Mouse (Mus musculus): ENCODE results near the gene Tmppe. TPM values are rescaled to one million over a fixed set of nuclear protein-coding genes. Genes with fewer than 3 reads are reported as not detected.
"Not testable (repeated sequence)": the region's sequence is repeated elsewhere in the genome, so short reads cannot be mapped to it uniquely, and the experiment has no call there.

Tmppe gene
- polyA plus RNA-seq (2021): 5.7 TPM

GRCm38 (mm10) chr9:114400949-114401684, at the start of gene Tmppe, which contains the start of gene Glb1:
Gene Tmppe (plus strand): TSS chr9:114401105.
Gene Glb1 (plus strand): TSS chr9:114401076.
- no peak for TF ChIP-seq CTCF (IDR thresholded peaks at IDR 0.05)
- DNase-seq (ENCODE audit: low read depth, low spot score) (no peak), ATAC-seq (peak; percentile 86)
- ChIA-PET POLR2A (no interaction called here), CTCF (interaction anchor here (1.2 kb wide), 1 partner anchor 15 kb away, joined by 3 read pairs; no protein-coding TSS in a partner anchor)
- in situ Hi-C loops (cut with MboI; ENCODE audit: low pct_unique_long_range_greater_than_20kb): no loop called here
- H3K27me3 ChIP-seq: no peaks in the 10 kb centered on the region

- POLR2A ChIA-PET: no interaction called here
- DNase-seq (ENCODE audit: low read depth, low spot score) (no peak), ATAC-seq (peak; percentile 60)
- H3K27me3 ChIP-seq: no peaks in the 10 kb centered on the region
- CTCF ChIA-PET: no interaction called here
- TF ChIP-seq CTCF (IDR thresholded peaks at IDR 0.05): no peak
- in situ Hi-C loops (cut with MboI; ENCODE audit: low pct_unique_long_range_greater_than_20kb): loop anchor here (5.0 kb wide), 1 partner anchor 281 kb away; no protein-coding TSS in a partner anchor
Observed at GRCm38 (mm10) chr9:114367783-114368470, 33.0 kb upstream of the Tmppe start.

GRCm38 (mm10) chr9:114368471-114368858, 32.4 kb upstream of the Tmppe start:
- in situ Hi-C loops (cut with MboI; ENCODE audit: low pct_unique_long_range_greater_than_20kb): loop anchor here (5.0 kb wide), 1 partner anchor 281 kb away; no protein-coding TSS in a partner anchor
- CTCF ChIA-PET: no interaction called here
- H3K27me3 ChIP-seq: no peaks in the 10 kb centered on the region
- ATAC-seq (no peak), DNase-seq (ENCODE audit: low read depth, low spot score) (no peak)
- POLR2A ChIA-PET: no interaction called here
- no peak for TF ChIP-seq CTCF (IDR thresholded peaks at IDR 0.05)

GRCm38 (mm10) chr9:114369389-114369788, 31.5 kb upstream of the Tmppe start:
- H3K27me3 ChIP-seq; CTCF ChIA-PET; DNase-seq (ENCODE audit: low read depth, low spot score): not testable (repeated sequence)
- in situ Hi-C loops (cut with MboI; ENCODE audit: low pct_unique_long_range_greater_than_20kb): loop anchor here (5.0 kb wide), 1 partner anchor 282 kb away; no protein-coding TSS in a partner anchor
- POLR2A ChIA-PET: interaction anchor here (0.6 kb wide), 1 partner anchor 335 kb away, joined by 3 read pairs; no protein-coding TSS in a partner anchor
- peak; percentile 45 for ATAC-seq

- POLR2A ChIA-PET; CTCF ChIA-PET; DNase-seq (ENCODE audit: low read depth, low spot score): not testable (repeated sequence)
Observed at GRCm38 (mm10) chr9:114371717-114372116, 29.2 kb upstream of the Tmppe start.

GRCm38 (mm10) chr9:114375276-114375962, 25.5 kb upstream of the Tmppe start:
- TF ChIP-seq CTCF (IDR thresholded peaks at IDR 0.05): no peak
- ATAC-seq (no peak), DNase-seq (ENCODE audit: low read depth, low spot score) (no peak)
- no peaks in the 10 kb centered on the region for H3K27me3 ChIP-seq
- POLR2A ChIA-PET: interaction anchor here (0.6 kb wide), 1 partner anchor 740 kb away, joined by 3 read pairs; no protein-coding TSS in a partner anchor
- in situ Hi-C loops (cut with MboI; ENCODE audit: low pct_unique_long_range_greater_than_20kb): loop anchor here (25.0 kb wide), 1 partner anchor 338 kb away; the partner anchor contains the start of gene Fbxl2
- CTCF ChIA-PET: no interaction called here

More at GRCm38 (mm10) chr9:114371717-114372116, 29.2 kb upstream of the Tmppe start:
- in situ Hi-C loops (cut with MboI; ENCODE audit: low pct_unique_long_range_greater_than_20kb); H3K27me3 ChIP-seq; ATAC-seq: not testable (repeated sequence)

GRCm38 (mm10) chr9:114377168-114377567, 23.7 kb upstream of the Tmppe start:
- in situ Hi-C loops (cut with MboI; ENCODE audit: low pct_unique_long_range_greater_than_20kb): loop anchor here (25.0 kb wide), 1 partner anchor 340 kb away; the partner anchor contains the start of gene Fbxl2
- POLR2A ChIA-PET: no interaction called here
- ATAC-seq (no peak), DNase-seq (ENCODE audit: low read depth, low spot score) (no peak)
- CTCF ChIA-PET: no interaction called here
- TF ChIP-seq CTCF (IDR thresholded peaks at IDR 0.05): no peak
- H3K27me3 ChIP-seq: no peaks in the 10 kb centered on the region

- ChIA-PET CTCF (interaction anchor here (0.9 to 1.1 kb wide), 2 partner anchors 9 to 17 kb away, joined by 3 to 4 read pairs; no protein-coding TSS in a partner anchor), POLR2A (interaction anchor here (1.1 kb wide), 1 partner anchor 9 kb away, joined by 3 read pairs; no protein-coding TSS in a partner anchor)
- ATAC-seq (no peak), DNase-seq (ENCODE audit: low read depth, low spot score) (no peak)
- no peak for TF ChIP-seq CTCF (IDR thresholded peaks at IDR 0.05)
- in situ Hi-C loops (cut with MboI; ENCODE audit: low pct_unique_long_range_greater_than_20kb): loop anchor here (25.0 kb wide), 1 partner anchor 343 kb away; the partner anchor contains the start of gene Fbxl2
- no peaks in the 10 kb centered on the region for H3K27me3 ChIP-seq
Observed at GRCm38 (mm10) chr9:114379871-114380270, 21.0 kb upstream of the Tmppe start.

- no peak for DNase-seq (ENCODE audit: low read depth, low spot score)
- POLR2A ChIA-PET: no interaction called here
- peak; percentile 62 for TF ChIP-seq CTCF (IDR thresholded peaks at IDR 0.05)
- CTCF ChIA-PET: interaction anchor here (0.5 to 2.5 kb wide), 4 partner anchors 16 to 442 kb away, joined by 3 to 6 read pairs (median 4); no protein-coding TSS in a partner anchor
- H3K27me3 ChIP-seq: no peaks in the 10 kb centered on the region
- peak; percentile 62 for ATAC-seq
- in situ Hi-C loops (cut with MboI; ENCODE audit: low pct_unique_long_range_greater_than_20kb): loop anchor here (25.0 kb wide), 1 partner anchor 344 kb away; the partner anchor contains the start of gene Fbxl2
Observed at GRCm38 (mm10) chr9:114380881-114381733, 19.8 kb upstream of the Tmppe start.
